Comparison of ENCODE assay signal across 21 mouse cellular contexts in the genomic region with DNA sequence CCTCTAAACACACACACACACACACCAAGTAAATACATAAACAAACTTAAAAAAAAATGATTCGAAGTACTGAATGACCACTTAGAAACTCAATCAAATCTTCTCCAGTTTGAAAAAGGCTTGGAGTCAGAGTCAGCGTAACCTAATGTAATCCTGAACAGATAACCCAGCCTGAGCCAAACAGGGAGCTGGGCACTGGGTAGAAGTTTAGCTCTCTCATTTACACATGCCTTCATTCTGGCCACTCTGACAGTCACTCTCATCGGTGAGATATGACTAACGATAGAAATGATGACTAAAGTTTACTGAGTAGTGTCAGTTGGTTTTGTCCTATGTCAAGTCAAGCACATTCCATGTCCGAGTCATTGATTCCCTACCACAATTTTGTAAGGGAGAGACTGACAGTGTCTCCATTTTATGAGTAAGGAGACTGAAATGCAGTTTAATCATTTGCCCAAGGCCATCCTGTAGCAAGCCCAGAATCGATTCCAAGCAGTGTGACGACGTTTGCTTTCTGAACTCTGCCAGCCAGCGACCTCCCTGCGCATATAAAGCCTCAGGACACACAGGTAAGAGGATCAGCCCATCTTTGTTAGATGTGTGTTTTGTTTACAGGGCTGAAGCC. TPM values are rescaled to one million over a fixed set of nuclear protein-coding genes. Genes with fewer than 3 reads are reported as not detected.
DNase-seq lines count a peak whose midpoint lies in the region; ATAC-seq and TF ChIP-seq lines count a peak whose summit lies in the region.
"Had no signal": no experiment of that assay in that cellular context is flagged by ENCODE, and none has a peak within 500 bp of the region (broad histone marks: within the 10 kb centered on the region; RNA-seq: fewer than 3 reads in every experiment).

No protein-coding gene starts in this region.

- peak; percentile 27; the same call in 1 of the 2 replicates for ATAC-seq in liver, postnatal 0 days
- no peak for ATAC-seq in liver, embryonic 12.5 days
- no peak for ATAC-seq in kidney, embryonic 15.5 days (replicated peaks; ENCODE audit: low FRiP score)
- ATAC-seq in hindbrain, embryonic 16.5 days: no peak
- ATAC-seq: activated CD4-positive, CD25-positive, alpha-beta regulatory T cell, adult 4 months; hindbrain, postnatal 0 days had no signal

- no peak overlapping the region for H3K4me3 ChIP-seq in liver, postnatal 0 days (ENCODE audit: low read depth, low read length)
- H3K4me3 ChIP-seq in liver, embryonic 12.5 days: no peak overlapping the region
- H3K4me3 ChIP-seq in kidney, embryonic 15.5 days (replicated peaks): no peak overlapping the region
- H3K4me3 ChIP-seq in hindbrain, embryonic 16.5 days (ENCODE audit: low read length): no peak overlapping the region
- H3K4me3 ChIP-seq: embryonic facial prominence, embryonic 13.5 days; forebrain, embryonic 10.5 days; lung, embryonic 15.5 days; neural tube, embryonic 15.5 days had no signal

- TF ChIP-seq CTCF in liver, postnatal 0 days (IDR thresholded peaks at IDR 0.05; ENCODE audit: low read depth): no peak

- WGBS in liver, postnatal 0 days (ENCODE audit: insufficient replicate concordance): 66% methylated on average over 10 of the region's 10 CpGs
- 75% methylated on average over 10 of the region's 10 CpGs for WGBS in liver, embryonic 12.5 days (ENCODE audit: insufficient replicate concordance)
- WGBS in kidney, embryonic 15.5 days: 77% methylated on average over 10 of the region's 10 CpGs
- WGBS in hindbrain, embryonic 16.5 days: 86% methylated on average over 10 of the region's 10 CpGs

- peaks cover 10% of the 10 kb centered on the region; the same call in 1 of the 2 replicates for H3K4me1 ChIP-seq in liver, postnatal 0 days (ENCODE audit: insufficient read depth)
- H3K4me1 ChIP-seq in liver, embryonic 12.5 days: peaks cover 18% of the 10 kb centered on the region
- H3K4me1 ChIP-seq in kidney, embryonic 15.5 days: peaks cover 15% of the 10 kb centered on the region
- peaks cover 2% of the 10 kb centered on the region; the same call in 1 of the 2 replicates for H3K4me1 ChIP-seq in hindbrain, embryonic 16.5 days (ENCODE audit: control insufficient read depth, insufficient read depth, low read depth, low read length)

- H3K9me3 ChIP-seq in liver, postnatal 0 days (ENCODE audit: low read length): no peaks in the 10 kb centered on the region
- H3K9me3 ChIP-seq in liver, embryonic 12.5 days (replicated peaks): no peaks in the 10 kb centered on the region
- H3K9me3 ChIP-seq in kidney, embryonic 15.5 days (replicated peaks): no peaks in the 10 kb centered on the region
- H3K9me3 ChIP-seq in hindbrain, embryonic 16.5 days (ENCODE audit: control insufficient read depth, low read length): no peaks in the 10 kb centered on the region
- H3K9me3 ChIP-seq: embryonic facial prominence, embryonic 13.5 days; forebrain, embryonic 10.5 days; lung, embryonic 15.5 days; neural tube, embryonic 15.5 days had no signal

- no peaks in the 10 kb centered on the region for H3K36me3 ChIP-seq in liver, postnatal 0 days (replicated peaks; ENCODE audit: insufficient read depth, low read length)
- H3K36me3 ChIP-seq in liver, embryonic 12.5 days: no peaks in the 10 kb centered on the region; the same call in 1 of the 2 replicates
- H3K36me3 ChIP-seq in kidney, embryonic 15.5 days: peaks cover 13% of the 10 kb centered on the region
- no peaks in the 10 kb centered on the region for H3K36me3 ChIP-seq in hindbrain, embryonic 16.5 days (ENCODE audit: control insufficient read depth, insufficient read depth, low read length)
- H3K36me3 ChIP-seq: lung, embryonic 15.5 days had no signal

- no peak overlapping the region for H3K4me2 ChIP-seq in liver, postnatal 0 days (ENCODE audit: low read depth, low read length)
- H3K4me2 ChIP-seq in liver, embryonic 12.5 days: no peak overlapping the region
- no peak overlapping the region for H3K4me2 ChIP-seq in kidney, embryonic 15.5 days
- no peak overlapping the region for H3K4me2 ChIP-seq in hindbrain, embryonic 16.5 days (ENCODE audit: low read length)
- H3K4me2 ChIP-seq: embryonic facial prominence, embryonic 13.5 days; lung, embryonic 15.5 days; midbrain, embryonic 11.5 days; neural tube, embryonic 15.5 days had no signal

- peak overlapping the region; percentile 44 for H3K27ac ChIP-seq in liver, postnatal 0 days (ENCODE audit: low read depth)
- no peak overlapping the region for H3K27ac ChIP-seq in liver, embryonic 12.5 days
- 0 out of 2 replicates have a peak overlapping the region, but pooled peaks have one; percentile 42 for H3K27ac ChIP-seq in kidney, embryonic 15.5 days
- no peak overlapping the region for H3K27ac ChIP-seq in hindbrain, embryonic 16.5 days (ENCODE audit: low read depth, low read length)
- H3K27ac ChIP-seq: embryonic facial prominence, embryonic 13.5 days; forebrain, embryonic 10.5 days; hindbrain, postnatal 0 days; lung, embryonic 15.5 days; macrophage; neural tube, embryonic 15.5 days had no signal

- peak; percentile 77 to 88 for DNase-seq in adrenal gland, adult (ENCODE audit: inconsistent age in 2 of 2, low spot score in 1 of 2)
- no peak for DNase-seq in adrenal gland, adult 18-20 months (ENCODE audit: low spot score in 2 of 2)
- peak; percentile 25 for DNase-seq in liver, postnatal 0 days
- no peak for DNase-seq in layer of hippocampus, postnatal 10 days (ENCODE audit: low spot score in 2 of 2)
- DNase-seq in thymus, postnatal 10 days (ENCODE audit: low spot score in 2 of 2): no peak
- DNase-seq: cerebellum, adult 2 months; gastrocnemius, postnatal 36 days; liver; right cerebral cortex, postnatal 25 days; thymus, postnatal 14 days had no signal

- H3K27me3 ChIP-seq in liver, postnatal 0 days (ENCODE audit: insufficient read depth, low read length): no peaks in the 10 kb centered on the region
- no peaks in the 10 kb centered on the region for H3K27me3 ChIP-seq in liver, embryonic 12.5 days (replicated peaks)
- no peaks in the 10 kb centered on the region for H3K27me3 ChIP-seq in kidney, embryonic 15.5 days
- H3K27me3 ChIP-seq in hindbrain, embryonic 16.5 days (replicated peaks; ENCODE audit: control insufficient read depth, insufficient read depth, low read length): no peaks in the 10 kb centered on the region
- H3K27me3 ChIP-seq: embryonic facial prominence, embryonic 13.5 days; lung, embryonic 15.5 days; neural tube, embryonic 15.5 days had no signal

- TF ChIP-seq EP300 in liver, postnatal 0 days (IDR thresholded peaks at IDR 0.05; ENCODE audit: low read depth): no peak

- no peak overlapping the region for H3K9ac ChIP-seq in liver, postnatal 0 days (replicated peaks)
- no peak overlapping the region for H3K9ac ChIP-seq in liver, embryonic 12.5 days
- H3K9ac ChIP-seq in kidney, embryonic 15.5 days: no peak overlapping the region
- H3K9ac ChIP-seq in hindbrain, embryonic 16.5 days (ENCODE audit: low read depth, low read length): no peak overlapping the region
- H3K9ac ChIP-seq: embryonic facial prominence, embryonic 13.5 days; lung, embryonic 15.5 days; neural tube, embryonic 15.5 days had no signal

RNA-seq across cellular contexts. Expression of gene Adcy9, which starts 57.4 kb away (rescaled TPM):
- total RNA-seq in adrenal gland, adult 18-20 months (2021): 10 to 100 TPM; 32.3 to 51.9 TPM
- polyA plus RNA-seq in liver, postnatal 0 days (2015; fragmentation: Nextera tagmentation; extraction: Ambion mirVana): 0.80 and 0.94 TPM in 2 replicates
- polyA plus RNA-seq in liver, embryonic 12.5 days (2016; fragmentation: Nextera tagmentation; extraction: Ambion mirVana): 1.1 and 1.6 TPM in 2 replicates
- 1.2 TPM in 2 replicates for polyA plus RNA-seq in kidney, embryonic 15.5 days (2015; fragmentation: Nextera tagmentation; extraction: Ambion mirVana)
- total RNA-seq in layer of hippocampus, postnatal 10 days (2021): 10 to 100 TPM; 48.7 to 51.6 TPM
- 4.0 and 5.0 TPM in 2 replicates for polyA plus RNA-seq in hindbrain, embryonic 16.5 days (2015; fragmentation: Nextera tagmentation; extraction: Ambion mirVana)

Comparison
In these comparisons a context has a peak if more than half of its experiments do, and no peak if none do; other contexts are left out.
1. DNase-seq: peak in adrenal gland, adult (2 of 2) and liver, postnatal 0 days (single experiment); none in adrenal gland, adult 18-20 months (0 of 2), layer of hippocampus, postnatal 10 days (0 of 2) and thymus, postnatal 10 days (0 of 2).
2. H3K27ac ChIP-seq: peak in liver, postnatal 0 days (single experiment) and kidney, embryonic 15.5 days (single experiment); none in liver, embryonic 12.5 days (single experiment) and hindbrain, embryonic 16.5 days (single experiment).